In the genomic region with DNA sequence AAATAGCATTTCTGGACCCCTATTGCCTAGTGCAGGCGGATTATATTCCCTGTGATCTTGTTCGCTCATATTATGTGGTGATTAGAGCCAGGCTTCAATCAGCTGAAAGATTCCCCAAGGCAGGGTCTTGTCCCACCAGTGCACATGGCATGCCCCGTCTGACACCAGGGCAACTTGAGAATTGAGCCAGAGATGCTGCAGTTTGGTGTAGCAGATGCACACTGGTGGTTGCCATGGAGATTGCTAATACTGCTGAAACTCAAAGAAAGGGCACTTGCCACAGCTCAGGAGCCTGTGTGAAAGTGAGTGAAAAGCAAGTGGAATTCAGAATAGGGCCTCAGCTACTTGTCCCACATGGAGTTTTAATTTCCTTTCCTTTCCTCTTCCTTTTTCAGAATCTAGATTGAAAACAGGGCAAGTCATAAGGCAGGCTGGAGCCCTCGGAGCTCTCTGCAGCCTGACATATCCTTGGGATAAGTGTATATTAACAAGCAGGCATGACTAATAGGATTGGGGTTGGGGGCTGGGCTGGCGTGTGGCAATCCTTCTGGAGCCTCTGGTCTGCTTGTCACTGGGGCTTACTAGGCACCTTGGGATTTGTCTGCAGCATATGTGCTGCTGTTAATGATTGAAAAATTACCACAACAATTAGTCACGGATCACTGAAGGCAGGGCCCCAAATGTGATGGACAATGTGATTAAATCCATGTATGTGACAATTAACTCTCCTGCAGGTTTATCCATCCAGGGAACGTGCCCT, we compare ENCODE assay signal across 7 mouse cellular contexts.
DNase-seq lines count a peak whose midpoint lies in the region.

No protein-coding gene starts in this region.

- no peaks in the 10 kb centered on the region for H3K36me3 ChIP-seq in embryonic facial prominence, embryonic 10.5 days (replicated peaks)

- H3K9me3 ChIP-seq in embryonic facial prominence, embryonic 10.5 days: no peaks in the 10 kb centered on the region

- peak; percentile 36 for DNase-seq in R1 (ENCODE audit: low read depth, low spot score)
- DNase-seq in embryonic facial prominence, embryonic 10.5 days (ENCODE audit: low spot score): peak; percentile 70
- DNase-seq in kidney, adult 8-10 months: peak; percentile 54 to 58
- DNase-seq in mesoderm, embryonic 11.5 days (ENCODE audit: low read depth, low spot score): peak; percentile 80
- no peak for DNase-seq in ovary, postnatal 10 days (ENCODE audit: low spot score)
- DNase-seq in c-Kit-positive CD71-positive TER-119-positive erythroid progenitor cells, embryonic 14.5 days (ENCODE audit: low spot score): no peak
- DNase-seq in cerebellum, adult 9-10 months: no peak

- peaks cover 17% of the 10 kb centered on the region for H3K4me1 ChIP-seq in embryonic facial prominence, embryonic 10.5 days

- peak overlapping the region; percentile 40 for H3K27ac ChIP-seq in embryonic facial prominence, embryonic 10.5 days (replicated peaks)

- 0 out of 2 replicates have a peak overlapping the region, but pooled peaks have one; percentile 8 for H3K4me3 ChIP-seq in embryonic facial prominence, embryonic 10.5 days

- H3K27me3 ChIP-seq in embryonic facial prominence, embryonic 10.5 days (replicated peaks; ENCODE audit: low read depth, poor library complexity, severe bottlenecking): peaks cover 49% of the 10 kb centered on the region

- 15% methylated on average over 7 of the region's 7 CpGs for WGBS in embryonic facial prominence, embryonic 10.5 days

Comparison
In these comparisons a context has a peak if more than half of its experiments do, and no peak if none do; other contexts are left out.
1. DNase-seq: peak in R1 (single experiment), embryonic facial prominence, embryonic 10.5 days (single experiment), kidney, adult 8-10 months (2 of 2) and mesoderm, embryonic 11.5 days (single experiment); none in ovary, postnatal 10 days (single experiment), c-Kit-positive CD71-positive TER-119-positive erythroid progenitor cells, embryonic 14.5 days (single experiment) and cerebellum, adult 9-10 months (single experiment).